Mouse (Mus musculus): ENCODE measurements around the gene Med26. TPM values are rescaled to one million over a fixed set of nuclear protein-coding genes. Genes with fewer than 3 reads are reported as not detected.

Gene Med26
- 7.3 and 10.0 TPM in 2 replicates for polyA plus RNA-seq (2012; rRNA removed)

DNA sequence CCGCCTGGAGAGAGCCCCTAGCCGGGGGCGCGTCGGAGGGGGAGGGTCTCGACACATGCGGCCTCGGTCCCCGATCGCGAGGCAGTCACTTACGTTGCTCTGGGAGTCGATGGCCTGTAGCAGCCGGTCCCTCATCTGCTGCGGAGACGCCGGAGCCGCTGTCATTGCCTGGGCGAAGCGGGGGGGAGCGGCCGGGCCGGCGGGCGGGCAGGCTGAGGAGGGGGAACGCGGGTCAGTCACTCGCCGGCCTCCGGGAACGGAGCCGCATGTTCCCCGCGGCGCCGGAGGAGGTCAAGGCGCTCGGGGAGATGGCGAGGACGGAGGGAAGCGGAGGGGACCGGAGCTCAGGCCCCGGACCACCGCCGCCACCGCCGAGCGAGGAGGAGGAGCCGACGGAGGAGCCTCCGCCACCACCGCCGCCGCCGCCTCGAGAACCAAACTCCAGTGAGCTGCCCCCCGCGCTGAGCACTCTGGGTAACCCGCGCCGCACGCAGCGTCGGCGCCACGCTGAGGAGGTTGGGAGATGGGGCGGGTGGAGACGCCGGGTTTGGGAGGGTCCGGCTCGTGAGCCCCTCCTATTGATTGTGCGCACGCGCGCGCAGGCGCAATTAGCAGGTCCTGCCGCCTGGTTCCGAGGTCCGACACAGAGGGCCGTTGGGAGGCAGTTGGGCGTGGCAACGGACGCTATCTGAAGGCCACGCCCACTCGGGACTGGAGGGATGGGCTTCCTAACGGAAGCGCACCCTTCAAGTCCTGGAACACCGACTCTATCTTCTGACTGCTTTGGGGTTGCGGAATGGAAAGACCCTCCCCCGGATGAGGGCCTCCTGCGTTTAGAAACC, at the start of gene Med26:
Med26 (minus strand) TSS at position 469 of the 842 bp plus-strand sequence.
- DNase-seq (ENCODE audit: low read depth), result peak; percentile 76

DNA sequence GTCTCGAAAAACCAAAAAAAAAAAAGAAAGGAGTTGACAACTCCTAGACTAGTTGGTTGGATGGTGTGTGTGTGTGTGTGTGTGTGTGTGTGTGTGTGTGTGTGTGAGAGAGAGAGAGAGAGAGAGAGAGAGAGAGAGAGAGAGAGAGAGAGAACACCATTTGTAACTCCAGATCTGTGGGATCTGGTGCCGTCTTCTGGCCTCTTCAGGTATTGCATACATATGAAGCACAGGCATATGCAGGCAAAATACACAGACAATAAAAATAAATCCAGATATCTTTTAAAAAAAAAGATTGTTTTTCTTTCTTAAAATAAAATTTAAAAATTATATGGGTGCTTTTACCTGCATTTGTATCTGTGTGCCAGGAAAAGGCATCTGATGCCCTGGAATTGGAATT, 42.1 kb upstream of the Med26 start:
- no peak for DNase-seq (ENCODE audit: low read depth)

DNA sequence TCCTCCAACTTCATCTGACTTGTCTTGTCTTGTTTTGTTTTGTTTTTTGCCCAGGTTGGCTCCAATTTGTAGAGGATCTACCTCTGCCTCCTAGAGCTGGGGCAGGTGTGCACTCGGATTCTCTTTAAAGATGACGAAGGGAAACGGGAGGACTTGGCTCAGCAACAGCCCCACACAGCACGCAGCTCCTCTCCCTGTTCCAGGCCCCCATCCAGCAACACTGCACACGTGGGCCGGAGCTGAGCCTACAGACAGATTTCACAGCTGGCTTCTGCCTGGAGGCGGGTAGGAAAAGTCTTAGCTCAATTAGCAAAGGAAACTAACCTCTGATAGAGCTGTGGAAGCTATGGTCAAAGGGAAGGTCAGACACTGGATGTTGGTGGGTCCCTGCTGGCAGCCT, 41.2 kb upstream of the Med26 start:
- DNase-seq (ENCODE audit: low read depth), result no peak

DNA sequence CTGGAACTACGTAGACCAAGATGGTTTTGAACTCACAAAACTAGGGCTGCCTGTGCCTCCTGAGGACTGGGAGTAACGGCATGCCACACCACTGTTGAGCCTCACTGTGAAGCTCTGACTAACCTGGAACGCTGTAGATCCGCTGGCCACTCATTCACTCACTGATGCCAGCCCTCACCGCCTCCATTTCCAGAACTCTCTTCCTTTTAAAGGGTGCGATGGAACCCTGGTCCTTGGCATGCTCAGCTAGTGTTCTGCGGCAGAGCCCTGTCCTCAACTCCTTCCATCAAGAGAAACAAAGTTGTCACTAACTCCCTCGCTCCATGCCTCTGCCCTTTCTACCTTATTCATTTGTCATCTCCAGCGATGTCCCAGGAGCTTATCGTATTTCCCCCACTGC, 40.8 kb upstream of the Med26 start:
- DNase-seq (ENCODE audit: low read depth), result no peak

DNA sequence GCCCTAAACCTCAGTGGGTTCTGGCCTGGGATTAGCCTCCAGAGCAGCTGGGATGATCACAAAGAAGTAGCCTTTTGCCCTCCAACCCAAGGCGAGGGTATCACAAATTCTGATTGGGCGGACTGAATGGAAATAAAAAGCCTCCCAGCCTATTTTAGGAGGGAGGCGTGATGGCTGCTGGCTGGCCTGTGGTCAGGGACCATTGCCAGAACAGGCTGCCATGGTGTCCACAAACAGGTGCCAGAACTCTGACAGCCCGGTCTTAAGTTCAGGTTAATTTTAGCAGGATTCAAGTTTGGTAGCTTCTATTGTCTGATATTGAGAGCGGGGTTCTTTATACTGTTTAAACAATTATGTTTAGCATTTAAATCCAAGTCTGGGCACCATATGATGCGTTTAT, 39.7 kb upstream of the Med26 start:
- no peak for DNase-seq (ENCODE audit: low read depth)

DNA sequence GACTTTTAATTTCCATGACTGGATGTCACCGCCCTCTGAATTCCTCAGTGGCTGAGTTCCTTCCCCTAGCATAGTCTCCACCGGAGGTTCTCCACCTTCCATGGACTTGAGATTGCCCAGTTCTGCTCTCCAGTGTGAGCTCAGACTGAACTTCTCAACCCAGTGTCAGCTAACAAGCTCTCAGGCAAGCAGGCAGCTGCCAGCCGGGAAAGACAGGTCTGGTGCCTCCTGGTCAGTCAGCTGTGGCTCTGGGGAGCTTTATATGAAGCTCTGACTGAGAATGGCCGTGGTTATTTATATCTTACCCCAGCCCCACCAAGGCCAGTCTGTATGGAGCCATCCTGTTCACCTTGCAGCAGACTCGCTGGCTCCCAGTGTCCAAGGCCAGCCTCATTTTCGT, 36.3 kb upstream of the Med26 start:
- DNase-seq (ENCODE audit: low read depth), result no peak

DNA sequence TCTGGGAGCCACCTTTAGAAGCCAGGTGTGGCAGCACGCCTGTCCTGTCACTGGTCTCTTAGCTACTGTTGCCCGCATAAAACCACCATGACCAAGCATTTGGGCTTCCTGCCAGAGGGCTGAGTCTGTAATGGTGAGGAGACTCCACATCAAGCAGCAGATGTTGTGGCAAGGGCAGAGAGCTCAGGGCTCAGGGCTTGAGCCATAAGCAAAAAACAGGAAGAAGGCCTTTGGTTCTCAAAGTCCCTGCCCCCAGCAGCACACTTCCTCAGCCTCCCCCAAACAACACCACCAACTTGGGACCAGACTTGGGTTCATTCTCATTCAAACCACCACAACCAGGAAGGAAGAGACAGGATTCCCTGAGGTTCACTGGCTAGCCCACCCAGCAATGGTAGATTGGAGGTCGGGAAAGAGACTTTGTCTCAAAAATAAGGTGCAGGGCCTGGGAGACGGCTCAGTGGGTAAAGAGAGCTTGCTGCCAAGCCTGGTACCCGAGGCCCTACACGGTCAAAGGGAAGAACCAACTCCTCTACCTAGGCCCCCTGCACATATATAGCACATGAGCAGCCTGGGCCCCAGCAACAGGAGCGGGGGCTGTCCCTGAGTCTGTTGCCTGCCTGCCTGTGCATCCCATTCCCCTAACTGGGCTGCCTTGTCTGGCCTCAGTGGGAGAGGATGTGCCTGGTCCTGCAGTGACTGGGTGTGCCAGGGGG, 35.1 kb upstream of the Med26 start:
- DNase-seq (ENCODE audit: low read depth), result no peak

DNA sequence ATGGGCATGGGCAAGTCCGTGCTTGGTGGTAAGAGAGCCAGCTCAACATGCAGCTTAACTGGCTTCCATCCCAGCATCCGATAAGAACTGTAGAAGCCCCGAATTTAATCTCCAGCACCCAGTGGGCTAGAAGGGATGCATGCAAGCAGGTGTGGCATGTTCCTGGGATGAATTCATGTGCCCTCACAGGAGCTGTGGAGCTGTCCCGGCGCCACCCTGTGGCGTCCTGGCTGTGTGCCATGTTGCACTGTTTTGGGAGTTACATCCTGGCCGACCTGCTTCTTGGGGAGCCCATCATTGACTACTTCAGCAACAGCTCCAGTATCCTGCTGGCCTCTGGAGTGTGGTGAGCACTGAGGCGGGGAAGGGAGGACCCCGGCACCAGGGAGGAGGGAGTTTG, 31.3 kb upstream of the Med26 start:
- DNase-seq (ENCODE audit: low read depth), result no peak

DNA sequence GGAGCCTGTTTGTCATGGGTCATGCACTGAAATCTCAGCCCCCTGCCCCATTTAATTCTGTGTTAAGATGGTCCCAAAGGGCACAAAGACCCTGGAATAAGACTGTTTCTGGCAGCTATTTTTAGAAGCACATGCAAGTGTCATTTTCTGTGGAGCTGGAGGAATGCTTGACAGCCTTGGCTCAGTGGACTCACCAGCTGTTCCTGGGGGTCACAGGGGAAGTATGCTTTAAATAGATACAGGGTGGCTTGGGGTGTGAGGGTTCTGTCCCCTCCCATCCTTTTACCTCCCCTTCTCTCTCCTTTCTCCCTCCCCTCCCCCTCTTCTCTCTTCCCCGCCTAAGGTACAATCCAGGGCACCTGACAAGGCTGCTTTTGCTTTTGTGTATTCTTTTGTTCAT, 29.9 kb upstream of the Med26 start:
- no peak for DNase-seq (ENCODE audit: low read depth)

DNA sequence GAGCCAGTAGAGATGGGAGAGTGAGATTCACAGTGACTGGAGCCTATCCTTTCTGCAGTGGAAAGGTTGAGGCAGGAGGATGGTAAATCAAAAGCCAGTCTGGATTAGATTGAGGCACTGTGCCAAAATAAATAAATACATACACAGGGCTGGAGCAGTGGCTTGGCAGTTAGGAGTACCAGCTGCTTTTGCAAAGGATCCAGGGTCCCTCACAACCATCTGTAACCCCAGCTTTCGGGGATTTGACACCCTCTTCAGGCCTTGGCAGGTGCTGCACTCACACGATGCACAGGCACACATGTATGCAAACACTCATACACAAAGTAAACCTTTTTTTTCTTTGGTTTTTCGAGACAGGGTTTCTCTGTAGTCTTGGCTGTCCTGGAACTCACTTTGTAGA, 29.2 kb upstream of the Med26 start:
- DNase-seq (ENCODE audit: low read depth), result no peak

DNA sequence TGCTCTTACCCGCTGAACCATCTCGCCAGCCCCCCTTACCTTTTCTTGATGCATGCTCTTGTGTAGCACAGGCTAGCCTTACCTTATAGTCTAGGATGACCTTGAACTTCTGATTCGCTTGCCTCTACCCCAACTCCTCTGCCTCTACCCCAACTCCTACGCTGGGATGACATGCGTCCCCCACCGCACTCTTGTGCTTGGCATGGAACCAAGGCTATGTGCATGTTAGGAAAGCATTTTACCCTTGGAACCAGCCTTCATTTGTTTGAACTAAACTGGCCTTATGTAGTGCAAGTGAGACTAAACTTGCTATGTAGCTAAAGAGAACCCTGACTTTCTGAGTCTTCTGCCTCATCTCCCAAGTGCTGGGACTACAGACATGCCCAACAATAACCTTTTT, 27.8 kb upstream of the Med26 start:
- DNase-seq (ENCODE audit: low read depth), result no peak

DNA sequence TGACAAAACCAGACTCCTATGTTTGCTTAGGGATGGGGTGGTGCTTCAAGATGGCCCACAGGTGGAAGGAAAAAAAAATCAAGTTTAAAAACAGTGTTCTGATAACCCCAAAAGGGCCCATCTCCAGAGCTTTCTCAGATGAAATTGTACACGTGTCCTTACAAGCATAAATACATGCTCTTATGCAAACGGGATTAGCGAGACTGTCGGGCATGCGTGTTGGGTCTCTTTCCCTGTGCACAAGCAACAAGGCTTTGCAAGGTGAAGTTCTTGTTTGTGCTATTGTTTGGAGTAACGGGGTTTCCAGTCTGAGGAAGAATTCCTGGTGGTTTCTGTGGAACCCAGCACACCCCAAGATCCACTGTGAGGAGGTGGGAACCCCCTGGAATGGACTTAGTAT, 25.4 kb upstream of the Med26 start:
- DNase-seq (ENCODE audit: low read depth), result no peak

DNA sequence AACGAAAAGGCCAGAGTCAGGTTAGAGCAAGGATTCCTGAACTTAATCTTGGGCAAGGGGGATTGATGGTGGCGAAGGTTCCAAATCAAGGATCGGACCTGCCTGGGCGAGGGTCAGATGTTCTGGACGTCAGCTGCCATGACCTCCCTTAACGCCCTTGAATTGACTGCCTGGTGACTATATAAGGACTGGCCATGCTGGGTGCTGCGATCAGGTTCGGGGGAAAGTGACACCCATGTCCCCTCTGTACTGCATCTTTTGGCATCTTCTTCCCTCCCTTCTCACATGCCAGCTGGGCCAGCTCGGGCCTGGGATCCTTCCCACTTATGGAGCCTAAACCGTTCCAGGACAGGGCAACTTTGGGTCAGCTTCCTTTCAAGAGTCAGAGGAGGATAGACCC, 24.4 kb upstream of the Med26 start:
- no peak for DNase-seq (ENCODE audit: low read depth)

DNA sequence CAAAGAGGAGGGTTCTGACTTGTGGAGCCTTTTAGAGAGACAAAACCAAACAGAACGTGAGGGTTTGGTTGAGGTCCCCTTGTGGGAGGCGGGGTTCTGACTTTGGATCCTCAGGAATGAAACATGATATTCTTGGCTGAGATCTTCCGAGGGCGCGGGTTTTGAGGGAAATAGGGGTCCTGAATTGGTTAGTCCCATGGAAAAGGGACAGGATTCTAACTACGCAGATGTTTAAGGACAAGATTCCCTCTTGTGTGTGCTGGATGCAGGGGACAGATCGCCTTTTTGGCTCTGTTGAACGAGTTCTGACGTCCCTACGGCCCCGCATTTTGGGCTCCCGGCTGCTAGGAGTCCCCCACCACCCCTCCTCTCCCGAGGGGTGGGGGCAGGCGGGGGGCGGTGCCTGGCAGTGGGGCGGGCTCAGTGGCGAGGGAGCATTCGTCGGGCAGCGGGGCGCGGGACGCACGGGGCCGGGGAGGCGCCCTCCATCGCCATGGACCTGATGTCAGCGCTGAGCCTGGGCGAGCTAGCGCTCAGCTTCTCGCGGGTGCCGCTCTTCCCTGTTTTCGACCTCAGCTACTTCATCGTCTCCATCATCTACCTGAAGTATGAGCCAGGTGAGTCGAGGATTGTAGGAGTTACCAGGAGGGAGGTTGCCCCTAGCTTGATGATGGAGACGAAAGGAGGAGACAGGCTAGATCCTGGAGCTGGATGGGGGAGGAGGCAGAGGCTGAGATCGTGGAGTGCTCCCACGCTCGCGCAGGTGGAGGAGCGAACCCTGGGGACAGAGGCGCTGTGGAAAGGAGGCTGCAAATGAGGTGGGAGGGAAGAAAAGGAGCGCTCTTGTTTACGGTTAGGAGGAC, 23.8 kb upstream of the Med26 start, which contains the start of gene Tmem38a:
Tmem38a (plus strand) TSS at position 445 of the 863 bp plus-strand sequence.
- no peak for DNase-seq (ENCODE audit: low read depth)

DNA sequence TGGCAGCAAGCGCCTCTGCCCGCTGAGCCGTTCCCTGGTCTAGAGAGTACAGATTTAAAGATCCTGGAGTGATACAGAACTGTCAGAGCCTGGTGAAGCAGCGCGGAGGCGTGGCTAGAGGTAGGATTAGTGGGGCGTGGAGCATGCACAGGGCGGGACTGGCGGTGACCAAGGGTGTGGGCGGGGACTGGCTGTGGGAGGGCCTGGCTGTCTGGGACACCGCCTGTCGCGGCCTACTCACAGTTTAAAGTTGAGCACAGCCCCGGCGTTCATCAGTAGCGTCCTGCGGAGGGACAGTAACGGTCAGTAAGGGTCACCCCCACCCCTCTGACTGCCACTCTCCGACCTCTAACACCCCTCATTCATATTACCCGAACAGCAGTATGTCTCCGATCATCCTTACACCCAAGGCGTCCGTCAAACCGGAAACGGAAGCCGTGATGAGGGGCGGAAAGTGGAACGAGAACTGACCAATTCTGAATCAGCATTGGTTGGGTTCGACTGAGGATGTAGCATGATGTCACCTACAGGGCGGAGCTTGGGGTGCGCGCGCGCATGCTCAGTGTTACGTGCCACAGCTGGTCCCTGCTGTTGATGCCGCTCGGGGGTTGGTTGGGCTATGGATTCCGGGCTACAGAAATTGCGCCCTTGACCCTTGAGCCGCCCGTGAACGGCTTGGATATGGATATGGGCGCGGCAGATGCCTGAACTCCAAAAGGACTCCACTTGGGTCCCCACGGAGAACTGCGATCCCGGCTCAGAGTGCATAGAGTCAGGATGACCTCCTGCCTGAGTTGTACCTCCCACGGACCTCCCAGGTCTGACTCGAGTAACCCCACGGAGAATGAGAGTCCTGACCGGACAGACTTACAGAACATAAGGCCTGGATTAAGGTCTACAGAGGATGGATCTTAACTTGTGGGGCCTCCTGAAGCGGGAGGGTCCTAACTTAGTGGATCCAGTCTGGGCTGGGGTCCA, 22.9 kb upstream of the Med26 start, which contains the start of gene Smim7:
Smim7 (minus strand) TSS at position 456 of the 978 bp plus-strand sequence.
- peak; percentile 93 for DNase-seq (ENCODE audit: low read depth)

DNA sequence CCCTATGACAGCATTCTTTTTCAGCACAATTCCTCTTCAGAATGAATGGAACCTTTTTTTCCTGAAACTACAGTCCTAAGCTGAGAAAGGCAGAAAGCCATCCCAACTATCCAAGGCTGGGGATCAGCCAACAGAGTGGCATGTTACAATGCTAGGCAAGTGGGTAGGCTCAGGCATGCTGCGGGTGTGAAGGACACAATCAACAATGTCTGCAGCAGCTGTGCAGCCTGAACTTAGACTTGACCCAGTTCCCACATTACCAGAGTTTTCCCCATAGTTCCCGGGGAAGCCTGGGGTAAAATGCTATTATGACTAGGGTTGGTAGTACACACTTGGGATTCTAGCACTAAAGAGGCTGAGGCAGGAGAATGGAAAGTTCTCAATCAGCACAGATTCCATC, 17.9 kb upstream of the Med26 start:
- no peak for DNase-seq (ENCODE audit: low read depth)

DNA sequence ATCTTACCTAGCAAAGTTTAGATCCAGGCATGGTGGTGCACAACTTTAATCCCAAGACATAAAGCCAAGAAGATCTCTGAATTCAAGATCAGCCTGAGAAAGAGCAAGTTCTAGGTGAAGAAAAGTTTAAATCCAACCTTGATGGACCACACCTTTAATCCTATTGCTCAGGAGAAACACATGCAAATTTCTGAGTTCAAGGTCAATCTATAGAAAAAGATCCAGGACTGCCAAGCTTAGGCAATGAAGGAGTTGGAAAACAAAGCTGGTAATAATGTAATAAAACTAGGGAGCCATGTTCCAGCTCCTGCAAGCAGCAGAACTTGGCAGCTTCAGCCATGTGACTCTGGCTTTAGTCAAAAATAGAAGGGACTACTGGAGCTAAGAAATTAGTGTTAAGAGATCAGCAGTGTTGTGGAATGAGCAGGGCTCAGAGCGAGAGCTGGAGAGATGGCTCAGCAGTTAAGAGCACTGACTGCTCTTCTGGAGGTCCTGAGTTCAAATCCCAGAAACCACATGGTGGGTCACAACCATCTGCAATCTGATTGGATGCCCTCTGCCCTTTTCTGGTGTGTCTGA, 13.1 kb upstream of the Med26 start:
- DNase-seq (ENCODE audit: low read depth), result no peak

DNA sequence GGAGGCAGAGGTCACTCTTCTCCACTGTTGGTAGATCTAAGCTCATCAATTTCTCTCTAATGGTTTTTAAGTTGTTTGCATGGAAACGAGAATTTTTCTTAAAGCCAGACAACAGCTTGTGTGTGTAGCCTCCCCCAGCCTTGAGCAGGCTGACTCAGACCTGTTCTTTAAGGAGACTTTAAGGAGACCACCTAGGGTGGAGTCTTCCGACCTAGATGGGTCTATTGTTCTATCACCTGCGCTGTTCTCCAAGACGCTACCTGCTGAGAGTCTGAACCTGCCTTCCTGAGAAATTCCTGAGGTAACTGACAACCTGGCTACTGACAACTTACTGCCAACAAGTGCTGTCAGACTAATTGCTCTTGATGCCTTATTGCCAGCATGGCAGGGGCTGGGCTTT, 7.7 kb upstream of the Med26 start:
- no peak for DNase-seq (ENCODE audit: low read depth)

DNA sequence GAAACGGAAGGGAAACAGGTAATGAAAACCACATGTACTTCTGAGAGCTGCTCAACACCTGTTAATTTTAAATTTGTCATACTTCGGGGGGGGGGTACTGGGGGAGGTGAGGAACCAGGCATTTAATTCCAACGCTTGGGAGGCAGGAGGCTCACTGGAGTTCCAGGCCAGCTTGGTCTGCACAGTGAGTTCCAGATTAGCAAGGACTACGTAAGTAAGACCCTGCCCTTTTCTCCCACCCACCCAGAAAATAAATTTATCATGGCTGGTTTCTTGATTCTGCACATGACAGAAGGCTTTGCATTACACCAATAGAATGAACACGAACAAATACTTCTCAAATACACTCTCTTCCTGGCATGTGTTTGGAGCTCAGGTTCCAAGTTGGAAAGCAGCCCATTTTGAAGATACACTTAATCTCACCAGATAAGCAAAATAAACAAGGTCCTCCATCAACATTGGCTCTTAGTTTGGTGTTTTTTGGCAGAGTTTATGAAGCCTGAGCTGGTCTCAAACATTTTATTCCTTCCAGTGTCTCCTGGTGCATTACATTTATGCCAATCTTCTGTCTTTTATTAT, 1.3 kb upstream of the Med26 start:
- DNase-seq (ENCODE audit: low read depth), result no peak

DNA sequence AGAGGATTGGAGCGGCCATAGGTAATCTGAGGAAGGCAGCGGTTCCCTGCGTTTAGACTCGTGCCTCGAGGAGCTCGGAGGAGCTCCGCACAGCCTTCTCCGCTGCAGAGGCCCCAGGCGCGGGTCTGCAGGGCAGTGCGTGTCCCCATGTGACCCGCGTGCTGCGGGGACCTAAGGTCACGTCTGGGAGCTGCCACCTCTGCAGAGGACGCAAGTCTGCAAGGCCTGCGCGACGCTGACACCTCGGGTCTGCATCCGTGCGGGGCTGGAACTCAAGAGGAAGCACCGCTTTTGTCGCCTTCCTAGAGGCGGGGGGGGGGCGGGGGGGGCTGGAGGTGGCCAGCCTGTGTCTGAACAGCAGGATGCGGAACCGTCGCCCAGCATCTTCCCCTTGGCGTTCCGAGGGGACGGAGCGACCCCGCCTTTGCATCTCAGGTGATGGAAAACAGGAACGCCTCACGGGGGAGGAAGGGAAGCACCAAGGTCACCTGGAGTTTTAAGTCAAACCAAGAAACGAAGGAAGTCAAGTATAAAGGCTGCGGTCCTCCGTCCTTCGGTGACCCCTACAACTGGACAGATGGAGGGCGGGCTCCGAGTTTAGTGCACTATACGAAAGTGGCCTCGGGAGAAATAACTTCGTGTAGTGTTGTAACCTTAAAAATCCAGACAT, 709 bp upstream of the Med26 start:
- DNase-seq (ENCODE audit: low read depth), result no peak
